ENCODE assay signal across 20 mouse cellular contexts in the genomic region with DNA sequence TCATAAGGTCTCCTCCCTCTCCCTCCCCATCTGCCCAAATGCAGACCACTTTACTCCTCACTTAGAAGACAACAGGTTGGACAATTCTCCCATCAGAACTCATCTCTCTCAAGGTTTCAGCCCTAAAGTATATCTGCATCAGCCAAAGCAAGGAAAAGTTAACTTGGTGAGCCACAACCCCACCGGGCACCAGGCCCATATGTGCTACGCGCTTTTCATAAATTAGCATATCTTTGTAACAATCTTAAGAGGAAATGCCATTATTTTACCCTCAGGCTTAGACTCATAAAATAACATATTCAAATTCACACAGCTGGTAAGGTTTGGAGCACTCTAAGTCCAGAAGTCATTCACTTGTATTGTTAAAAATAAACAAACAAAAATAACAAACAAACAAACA. TPM values are rescaled to one million over a fixed set of nuclear protein-coding genes. Genes with fewer than 3 reads are reported as not detected.
DNase-seq lines count a peak whose midpoint lies in the region; ATAC-seq lines count a peak whose summit lies in the region.
"Had no signal": no experiment of that assay in that cellular context is flagged by ENCODE, and none has a peak within 500 bp of the region (broad histone marks: within the 10 kb centered on the region; RNA-seq: fewer than 3 reads in every experiment).

No protein-coding gene starts in this region.

- peak; percentile 26 for ATAC-seq in inflammation-experienced regulatory T-cells, adult 6 months
- ATAC-seq: forebrain, embryonic 14.5 days; forebrain, postnatal 0 days; hindbrain, embryonic 16.5 days; intestine, postnatal 0 days had no signal

- peak; percentile 45 to 56 for DNase-seq in kidney, postnatal 25 days
- no peak for DNase-seq in kidney, adult 11 months
- peak; percentile 31 for DNase-seq in CD4-positive, CD25-positive, alpha-beta regulatory T cell, adult 2 months (ENCODE audit: low read depth, low spot score)
- DNase-seq in ZHBTc4 (ENCODE audit: low read depth, low spot score): peak; percentile 10
- no peak for DNase-seq in liver
- DNase-seq in gastrocnemius, postnatal 10 days: no peak
- DNase-seq: adrenal gland, postnatal 10 days; cerebellum, adult 11 months; cerebellum, adult 2 months; cerebellum, adult 9-11 months; cerebellum, postnatal 25 days; forebrain, postnatal 0 days; gastrocnemius, adult 2 months; gastrocnemius, postnatal 25 days; heart, adult 2 months; heart, postnatal 36 days had no signal

RNA-seq across cellular contexts. Expression of gene Atxn1, which starts 50.7 kb away (rescaled TPM):
- polyA plus RNA-seq in inflammation-experienced regulatory T-cells, adult 6 months (2017; shearing (Covaris generic)): 10 to 100 TPM; 35.9 to 51.1 (median 39.1) TPM
- total RNA-seq in gastrocnemius, postnatal 10 days (2021): 10 to 100 TPM; 27.7 to 33.5 TPM

Comparison
In these comparisons a context has a peak if more than half of its experiments do, and no peak if none do; other contexts are left out.
1. DNase-seq: peak in kidney, postnatal 25 days (2 of 2), CD4-positive, CD25-positive, alpha-beta regulatory T cell, adult 2 months (single experiment) and ZHBTc4 (single experiment); none in kidney, adult 11 months (single experiment), liver (single experiment) and gastrocnemius, postnatal 10 days (single experiment).